Mouse (Mus musculus) embryonic fibroblast, embryonic 13.5 days (primary cell): ENCODE data around the gene Spef2. TPM values are rescaled to one million over a fixed set of nuclear protein-coding genes. Genes with fewer than 3 reads are reported as not detected.

Source experiments
- H3K27ac ChIP-seq: 2 replicates; pipeline ENCODE4 v1.5.1; 2012; ENCODE audit warnings: low read length, control low read depth, inconsistent platforms; ENCODE audit not compliant: insufficient read depth
- H3K4me1 ChIP-seq: 2 replicates; pipeline ENCODE4 v1.6.1; 2011; ENCODE audit warnings: low read length; ENCODE audit not compliant: control insufficient read depth, insufficient read depth
- H3K4me3 ChIP-seq: 2 replicates; pipeline ENCODE4 v1.5.1; 2011; ENCODE audit warnings: mild to moderate bottlenecking, control low read depth, low read length; ENCODE audit not compliant: insufficient read depth
- CTCF ChIP-seq: IDR thresholded peaks from 2 replicates; pipeline ENCODE4 v1.5.1; 2011; ENCODE audit warnings: mild to moderate bottlenecking, control low read depth, low read length, moderate library complexity, borderline replicate concordance; ENCODE audit not compliant: insufficient read depth
- POLR2A ChIP-seq: IDR thresholded peaks from 2 replicates; pipeline ENCODE4 v1.6.1; 2011; ENCODE audit warnings: low read depth, mild to moderate bottlenecking, control low read depth, low read length, moderate library complexity
- polyA plus RNA-seq: library from polyadenylated mRNA; stranded (reverse); fragments of >200 nt; gene quantifications from 2 replicates; pipeline ENCODE4 v1.2.4, GENCODE M21; 2011; ENCODE audit warnings: low read depth; ENCODE audit not compliant: missing spikeins, insufficient read length

Spef2 gene
- polyA plus RNA-seq, 1 experiment = 0.11 TPM

GRCm38 (mm10) chr15:9714574-9715458, 33.9 kb downstream of the Spef2 start:
- TF ChIP-seq CTCF = no peak
- no peak for TF ChIP-seq POLR2A
- H3K4me3 ChIP-seq = no peak overlapping the region
- H3K4me1 ChIP-seq = no peaks in the 10 kb centered on the region
- H3K27ac ChIP-seq = no peak overlapping the region

- H3K4me1 ChIP-seq = no peaks in the 10 kb centered on the region
- no peak overlapping the region for H3K4me3 ChIP-seq
- no peak overlapping the region for H3K27ac ChIP-seq
- TF ChIP-seq POLR2A (no peak), CTCF (no peak)
Measured at GRCm38 (mm10) chr15:9713707-9714106, 35.0 kb downstream of the Spef2 start.

GRCm38 (mm10) chr15:9710330-9710729, 38.3 kb downstream of the Spef2 start:
- H3K27ac ChIP-seq = no peak overlapping the region
- TF ChIP-seq CTCF = no peak
- no peak overlapping the region for H3K4me3 ChIP-seq
- no peaks in the 10 kb centered on the region for H3K4me1 ChIP-seq

- TF ChIP-seq POLR2A (no peak), CTCF (no peak)
- H3K4me3 ChIP-seq = no peak overlapping the region
- H3K27ac ChIP-seq = no peak overlapping the region
- H3K4me1 ChIP-seq = no peaks in the 10 kb centered on the region
Measured at GRCm38 (mm10) chr15:9705830-9706450, 42.7 kb downstream of the Spef2 start.

GRCm38 (mm10) chr15:9701845-9702244, 46.8 kb downstream of the Spef2 start:
- H3K27ac ChIP-seq = no peak overlapping the region
- H3K4me3 ChIP-seq = no peak overlapping the region
- TF ChIP-seq POLR2A (no peak), CTCF (no peak)
- no peaks in the 10 kb centered on the region for H3K4me1 ChIP-seq

- H3K27ac ChIP-seq = no peak overlapping the region
- TF ChIP-seq POLR2A (no peak), CTCF (no peak)
- no peak overlapping the region for H3K4me3 ChIP-seq
- H3K4me1 ChIP-seq = no peaks in the 10 kb centered on the region
Measured at GRCm38 (mm10) chr15:9691721-9692120, 56.9 kb downstream of the Spef2 start.

- H3K27ac ChIP-seq = no peak overlapping the region
- H3K4me3 ChIP-seq = no peak overlapping the region
- no peaks in the 10 kb centered on the region for H3K4me1 ChIP-seq
- TF ChIP-seq CTCF (no peak), POLR2A (no peak)
Measured at GRCm38 (mm10) chr15:9690845-9691244, 57.8 kb downstream of the Spef2 start.

- H3K4me1 ChIP-seq = no peaks in the 10 kb centered on the region
- no peak for TF ChIP-seq POLR2A
- TF ChIP-seq CTCF = no peak
- no peak overlapping the region for H3K27ac ChIP-seq
- H3K4me3 ChIP-seq = no peak overlapping the region
Measured at GRCm38 (mm10) chr15:9690436-9690835, 58.2 kb downstream of the Spef2 start.

- no peaks in the 10 kb centered on the region for H3K4me1 ChIP-seq
- H3K4me3 ChIP-seq = no peak overlapping the region
- H3K27ac ChIP-seq = no peak overlapping the region
- no peak for TF ChIP-seq POLR2A
- TF ChIP-seq CTCF = no peak
Measured at GRCm38 (mm10) chr15:9683485-9683884, 65.2 kb downstream of the Spef2 start.
